Mouse (Mus musculus) heart, adult 10 weeks (tissue): ENCODE measurements around the gene Gpbp1l1. TPM values are rescaled to one million over a fixed set of nuclear protein-coding genes. Genes with fewer than 3 reads are reported as not detected.

ENCODE experiments used
- polyA plus RNA-seq: library from polyadenylated mRNA; stranded (reverse); fragments of 350-450 nt; fragmentation: Illumina TruSeq; extraction: RNeasy Lipid Tissue Mini Kit (QIAGEN cat#74804); gene quantifications from one replicate; pipeline ENCODE4 v1.2.3, GENCODE M21; 2014; ENCODE audit warnings: low read depth, low replicate concordance

Gpbp1l1 gene
- 45.6 TPM for polyA plus RNA-seq

DNA sequence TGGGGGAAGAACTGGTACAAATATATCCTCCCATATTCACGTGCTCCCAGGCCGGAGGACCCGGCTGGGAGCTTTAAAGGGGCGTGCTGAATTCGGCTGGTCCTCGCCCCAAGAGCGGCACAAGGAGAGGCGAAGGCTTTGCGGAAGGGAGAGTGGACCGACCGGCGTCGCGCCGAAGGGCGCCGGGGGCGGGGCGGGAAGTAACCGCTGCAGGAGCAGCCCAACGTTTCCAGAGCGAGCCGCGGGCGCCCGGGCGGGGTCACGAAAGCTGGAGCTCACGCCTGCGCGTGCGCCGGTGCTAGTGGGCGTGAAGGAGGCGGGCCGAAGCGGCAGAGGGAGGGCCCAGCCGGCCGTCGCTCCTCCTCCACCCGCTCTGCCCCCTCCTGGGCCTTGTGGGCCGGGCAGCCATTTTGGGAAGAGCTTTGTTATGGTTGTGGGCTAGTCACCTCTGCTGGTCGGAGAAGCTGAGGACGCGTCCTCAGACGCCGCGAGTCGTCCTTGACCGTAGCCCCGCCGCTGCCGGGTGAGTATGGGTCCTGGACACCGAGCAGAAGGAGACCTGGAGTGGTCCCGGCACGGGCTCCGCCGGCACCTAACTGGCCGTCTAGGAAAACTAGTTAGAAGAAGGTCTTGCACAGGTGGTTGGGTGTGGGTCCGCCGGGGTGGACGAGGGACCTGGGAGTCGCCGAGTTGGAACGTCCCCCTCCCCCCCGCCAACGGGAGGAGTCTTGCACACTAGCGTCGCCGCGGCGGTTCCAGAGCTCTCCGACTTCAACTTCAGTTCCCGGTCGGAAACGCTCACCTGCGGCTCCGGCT lies at the start of gene Gpbp1l1:
Gene Gpbp1l1 (plus strand): TSS at position 353 of the 816 bp plus-strand sequence.

DNA sequence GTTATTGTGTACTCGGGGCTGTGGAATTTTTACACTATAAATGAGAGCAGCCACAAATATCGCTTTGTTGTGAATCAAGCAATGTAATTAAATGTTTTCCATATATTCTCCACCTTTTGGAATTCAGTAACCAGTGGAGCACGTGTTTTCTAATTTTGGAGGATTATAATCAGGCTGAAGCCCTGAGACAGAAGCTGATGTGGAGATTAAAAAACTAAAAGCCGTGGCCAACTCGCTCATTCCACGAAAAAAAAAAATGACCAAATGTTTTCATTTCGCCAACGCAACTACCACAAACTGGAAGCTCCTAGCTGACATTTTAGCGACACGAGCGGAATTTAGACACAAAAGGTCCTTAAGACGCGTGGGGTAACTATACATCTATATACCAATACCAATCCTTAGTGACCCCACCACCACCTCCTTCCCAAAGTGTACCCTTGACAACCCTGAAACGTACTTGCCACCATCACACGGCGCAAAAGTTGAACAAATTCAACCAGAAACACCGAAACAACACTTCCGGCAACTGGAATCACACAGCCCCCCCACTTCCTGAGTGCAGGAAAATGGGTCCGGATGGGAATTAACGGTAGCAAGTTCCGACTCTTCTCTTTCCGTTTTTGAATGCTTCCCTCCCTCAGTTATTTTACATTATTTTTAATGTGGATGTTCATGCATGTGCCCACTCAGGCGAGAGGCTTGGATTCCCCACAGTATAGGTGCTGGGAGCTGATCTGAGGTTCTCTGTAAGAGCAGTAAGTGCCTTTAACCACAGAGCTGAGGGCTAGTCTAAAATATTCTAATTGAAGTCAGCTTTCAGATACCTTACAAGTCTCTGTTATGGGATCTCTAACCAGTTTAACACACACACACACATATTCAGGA lies 1.8 kb upstream of the Gpbp1l1 start, which contains the start of gene Tmem69:
Gene Tmem69 (minus strand): TSS at position 524 of the 888 bp plus-strand sequence.

DNA sequence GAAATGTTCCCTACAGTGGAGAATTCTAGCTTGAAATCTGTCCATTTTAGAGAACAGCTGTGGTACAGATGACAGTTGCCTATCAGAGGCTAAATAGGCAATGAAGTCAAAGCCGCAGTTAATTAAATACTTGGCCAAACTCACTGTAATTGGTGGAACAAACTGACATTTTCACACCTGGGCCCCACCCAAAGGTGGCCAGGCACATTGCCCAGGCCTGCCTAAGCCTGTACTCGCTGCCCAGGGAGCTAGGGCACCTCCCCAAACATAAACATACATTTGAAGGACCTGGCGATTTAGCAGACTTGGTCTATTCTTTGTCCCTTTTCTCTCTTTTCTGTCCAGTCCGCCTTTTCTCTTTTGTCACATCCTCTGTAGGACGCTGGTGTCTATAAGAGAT lies 38.9 kb downstream of the Gpbp1l1 start, which contains the start of gene Ccdc17:
Gene Ccdc17 (plus strand): TSS at position 276 of the 400 bp plus-strand sequence.

DNA sequence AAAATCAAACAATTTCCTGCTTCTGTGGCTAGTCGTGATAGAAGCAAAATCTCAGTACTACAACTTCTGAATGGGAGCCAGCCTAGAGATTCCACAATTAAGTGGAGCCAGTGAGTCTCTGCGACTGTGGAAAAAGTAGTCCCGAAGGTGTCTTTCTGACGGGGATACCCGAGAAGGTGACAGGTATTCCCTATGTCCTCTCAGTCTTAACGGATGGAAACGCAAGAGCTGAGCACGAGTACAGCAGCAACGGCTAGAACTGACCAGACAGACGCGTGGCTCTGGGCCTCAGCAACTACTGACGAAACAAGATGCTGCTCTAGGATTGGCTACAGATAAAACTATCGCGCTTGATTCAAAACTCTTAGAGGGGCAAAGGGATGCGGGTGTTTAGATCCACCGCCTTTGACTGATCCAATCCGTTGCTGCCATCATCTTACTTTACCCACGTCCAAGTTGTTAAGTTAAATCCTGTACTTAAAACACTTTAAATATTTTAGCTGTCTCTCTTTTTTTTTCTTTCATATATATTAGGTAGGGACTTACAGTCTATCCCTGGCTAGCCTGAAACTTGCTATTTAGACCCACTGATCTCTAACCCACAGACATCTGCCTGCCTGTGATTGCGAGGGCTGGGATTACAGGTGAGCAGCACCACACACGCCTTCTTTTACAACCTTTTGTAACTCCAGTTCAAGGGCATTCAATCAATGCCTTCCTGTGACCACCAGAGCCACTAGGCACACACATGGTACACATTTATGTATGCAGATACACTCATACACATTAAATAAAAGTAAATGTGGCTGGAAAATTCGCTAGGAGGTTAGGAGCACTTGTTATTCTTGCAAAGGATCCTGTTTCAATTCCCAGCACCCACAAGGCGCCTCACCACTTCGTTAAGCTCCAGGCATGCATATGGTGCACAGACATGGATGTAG lies 70.5 kb downstream of the Gpbp1l1 start, which contains the start of gene Nasp:
Gene Nasp (minus strand): TSS at position 220 of the 941 bp plus-strand sequence.

Other genes with a start within 250 kb of the Gpbp1l1 start
- 94.7 TPM for gene Mast2, start 93.5 kb upstream of the Gpbp1l1 start, polyA plus RNA-seq
- 11.9 TPM for gene Ipp, start 50.1 kb upstream of the Gpbp1l1 start, polyA plus RNA-seq
- 39.4 TPM for gene Tmem69, start 1.7 kb upstream of the Gpbp1l1 start, polyA plus RNA-seq
- gene Ccdc17, start 39.0 kb downstream of the Gpbp1l1 start, polyA plus RNA-seq, result 3.7 TPM
- gene Nasp, start 70.3 kb downstream of the Gpbp1l1 start, polyA plus RNA-seq, result 28.0 TPM
- gene Akr1a1, start 94.0 kb downstream of the Gpbp1l1 start, polyA plus RNA-seq, result 265 TPM
- gene Prdx1, start 127.9 kb downstream of the Gpbp1l1 start, polyA plus RNA-seq, result 614 TPM
- 56.3 TPM for gene Mmachc, start 150.7 kb downstream of the Gpbp1l1 start, polyA plus RNA-seq
- gene Ccdc163, start 150.9 kb downstream of the Gpbp1l1 start, polyA plus RNA-seq, result 15.1 TPM
- 2.0 TPM for gene Tesk2, start 163.3 kb downstream of the Gpbp1l1 start, polyA plus RNA-seq
- gene Toe1, start 250.0 kb downstream of the Gpbp1l1 start, polyA plus RNA-seq, result 11.1 TPM